Mouse (Mus musculus): ENCODE results near the gene Fadd.

GRCm38 (mm10) chr7:144577876-144578275 is 4.4 kb downstream of the Fadd start:
- no peak for TF ChIP-seq CTCF (IDR thresholded peaks at IDR 0.05; ENCODE audit: low read depth)
- TF ChIP-seq EP300 (optimal IDR thresholded peaks at IDR 0.05): no peak
